ENCODE assay signal across 9 mouse cellular contexts in the genomic region with DNA sequence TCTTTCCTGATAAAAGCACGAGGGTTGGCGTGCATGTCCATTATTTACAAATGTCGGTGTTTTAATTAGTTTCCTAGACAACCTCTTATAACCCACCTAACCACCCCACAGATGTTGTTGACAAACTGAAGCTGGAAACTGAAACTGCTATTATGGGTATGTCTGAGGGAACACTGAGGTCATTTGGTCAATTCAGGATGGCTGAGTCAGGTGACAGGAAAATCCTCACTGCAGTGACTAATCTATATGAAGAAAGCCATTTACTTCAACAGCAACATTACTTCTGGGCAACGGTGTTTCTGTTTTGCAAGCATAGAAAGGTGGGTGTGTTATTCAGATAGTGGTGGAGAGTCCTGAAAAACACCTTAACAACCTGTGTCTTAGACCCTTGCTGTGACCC. TPM values are rescaled to one million over a fixed set of nuclear protein-coding genes. Genes with fewer than 3 reads are reported as not detected.
DNase-seq lines count a peak whose midpoint lies in the region; ATAC-seq and TF ChIP-seq lines count a peak whose summit lies in the region.
"Had no signal": no experiment of that assay in that cellular context is flagged by ENCODE, and none has a peak within 500 bp of the region (broad histone marks: within the 10 kb centered on the region; RNA-seq: fewer than 3 reads in every experiment).

No protein-coding gene starts in this region.

- H3K4me2 ChIP-seq in heart, postnatal 0 days (ENCODE audit: low read depth, low read length): no peak overlapping the region
- H3K4me2 ChIP-seq in limb, embryonic 15.5 days: no peak overlapping the region

- H3K79me3 ChIP-seq in C2C12 (ENCODE audit: low read depth): no peaks in the 10 kb centered on the region

- no peak for ATAC-seq in heart, postnatal 0 days (ENCODE audit: insufficient read depth, low read depth)
- ATAC-seq in limb, embryonic 15.5 days (ENCODE audit: insufficient number of reproducible peaks, low FRiP score, low TSS enrichment, low read depth): no peak

- H3K9ac ChIP-seq in heart, postnatal 0 days (replicated peaks; ENCODE audit: low read depth, low read length): no peak overlapping the region
- H3K9ac ChIP-seq in limb, embryonic 15.5 days: no peak overlapping the region

- DNase-seq in heart, postnatal 0 days (ENCODE audit: low spot score): no peak
- no peak for DNase-seq in heart, postnatal 14 days
- DNase-seq in embryonic facial prominence, embryonic 10.5 days (ENCODE audit: low spot score): no peak
- DNase-seq in left cerebral cortex, adult 2 months (ENCODE audit: extremely low spot score in 1 of 2, low spot score in 2 of 2): no peak
- no peak for DNase-seq in ovary, adult 18-20 months (ENCODE audit: low spot score)
- DNase-seq: cerebellum, adult 8-10 months; kidney, postnatal 4 days had no signal

- no peaks in the 10 kb centered on the region for H3K79me2 ChIP-seq in C2C12 (ENCODE audit: control insufficient read depth, insufficient read depth)

- intact Hi-C loops in heart, postnatal 14 days (cut with DNase I): no loop called here
- intact Hi-C loops in left cerebral cortex, adult 2 months (cut with DNase I): no loop called here

- no peak overlapping the region for H3K4me3 ChIP-seq in heart, postnatal 0 days (ENCODE audit: low read depth, low read length)
- H3K4me3 ChIP-seq in C2C12 (ENCODE audit: insufficient read depth, poor library complexity, severe bottlenecking): no peak overlapping the region
- no peak overlapping the region for H3K4me3 ChIP-seq in embryonic facial prominence, embryonic 10.5 days
- no peak overlapping the region for H3K4me3 ChIP-seq in limb, embryonic 15.5 days
- H3K4me3 ChIP-seq in left cerebral cortex, adult 2 months: no peak overlapping the region

- H3K27me3 ChIP-seq in heart, postnatal 0 days (ENCODE audit: control insufficient read depth, insufficient read depth, low read length): no peaks in the 10 kb centered on the region
- no peaks in the 10 kb centered on the region for H3K27me3 ChIP-seq in C2C12 (ENCODE audit: control insufficient read depth, insufficient read depth, insufficient read length)
- no peaks in the 10 kb centered on the region for H3K27me3 ChIP-seq in embryonic facial prominence, embryonic 10.5 days (replicated peaks; ENCODE audit: low read depth, poor library complexity, severe bottlenecking)
- no peaks in the 10 kb centered on the region for H3K27me3 ChIP-seq in limb, embryonic 15.5 days

- 43% methylated on average over 4 of the region's 4 CpGs for WGBS in heart, postnatal 0 days
- WGBS in embryonic facial prominence, embryonic 10.5 days: 59% methylated on average over 4 of the region's 4 CpGs
- 37% methylated on average over 4 of the region's 4 CpGs for WGBS in limb, embryonic 15.5 days

- no peak for TF ChIP-seq EP300 in heart, postnatal 0 days (IDR thresholded peaks at IDR 0.05; ENCODE audit: low read depth)

- no peaks in the 10 kb centered on the region for H3K36me3 ChIP-seq in heart, postnatal 0 days (replicated peaks; ENCODE audit: control insufficient read depth, insufficient read depth, low read length)
- no peaks in the 10 kb centered on the region for H3K36me3 ChIP-seq in C2C12 (ENCODE audit: control insufficient read depth, insufficient read depth)
- H3K36me3 ChIP-seq in embryonic facial prominence, embryonic 10.5 days (replicated peaks): peaks cover 6% of the 10 kb centered on the region
- no peaks in the 10 kb centered on the region for H3K36me3 ChIP-seq in limb, embryonic 15.5 days

- H3K27ac ChIP-seq in heart, postnatal 0 days (ENCODE audit: low read depth): peak overlapping the region; percentile 69
- H3K27ac ChIP-seq in embryonic facial prominence, embryonic 10.5 days (replicated peaks): peak overlapping the region; percentile 71
- peak overlapping the region; percentile 72 for H3K27ac ChIP-seq in limb, embryonic 15.5 days
- no peak overlapping the region for H3K27ac ChIP-seq in left cerebral cortex, adult 2 months

- no peak for TF ChIP-seq CTCF in heart, postnatal 0 days (IDR thresholded peaks at IDR 0.05; ENCODE audit: low read depth)
- TF ChIP-seq CTCF in C2C12 (IDR thresholded peaks at IDR 0.05; ENCODE audit: control insufficient read depth, insufficient read depth, insufficient read length): no peak
- TF ChIP-seq CTCF in left cerebral cortex, adult 2 months (IDR thresholded peaks at IDR 0.05): no peak

- H3ac ChIP-seq in C2C12 (ENCODE audit: control insufficient read depth, insufficient read length, low read depth): no peak overlapping the region

- peaks cover 12% of the 10 kb centered on the region; the same call in 1 of the 2 replicates for H3K4me1 ChIP-seq in heart, postnatal 0 days (ENCODE audit: control insufficient read depth, insufficient read depth)
- peaks cover 61% of the 10 kb centered on the region for H3K4me1 ChIP-seq in embryonic facial prominence, embryonic 10.5 days
- H3K4me1 ChIP-seq in limb, embryonic 15.5 days: peaks cover 42% of the 10 kb centered on the region

- H3K9me3 ChIP-seq in heart, postnatal 0 days (replicated peaks; ENCODE audit: control insufficient read depth, low read length): no peaks in the 10 kb centered on the region
- no peaks in the 10 kb centered on the region for H3K9me3 ChIP-seq in embryonic facial prominence, embryonic 10.5 days
- no peaks in the 10 kb centered on the region for H3K9me3 ChIP-seq in limb, embryonic 15.5 days

TF ChIP-seq in C2C12, 6 proteins besides CTCF, POLR2A, EP300 and RAD21:
- TF ChIP-seq MYOG (IDR thresholded peaks at IDR 0.05; ENCODE audit: control insufficient read depth, extremely low read depth, insufficient read length) (no peak), USF1 (IDR thresholded peaks at IDR 0.05; ENCODE audit: low read depth) (peak; percentile 7)

RNA-seq across cellular contexts. Expression of a gene that starts 12.4 kb away (rescaled TPM):
- 6.1 and 13.2 TPM in 2 replicates for total RNA-seq in heart, postnatal 0 days (2014; rRNA removed; ENCODE audit: low replicate concordance)
- 3.6 and 3.9 TPM in 2 replicates for polyA plus RNA-seq in heart, postnatal 0 days (2015; fragmentation: Nextera tagmentation; extraction: Ambion mirVana)
- 10 to 100 TPM; 15.9 to 20.2 TPM for total RNA-seq in heart, postnatal 14 days (2021)
- polyA plus RNA-seq in C2C12 (2012; fragmentation: generic; extraction: Trizol): 1.2 TPM
- 34.4 and 39.3 TPM in 2 replicates for polyA plus RNA-seq in embryonic facial prominence, embryonic 10.5 days (2016; fragmentation: Nextera tagmentation; extraction: Ambion mirVana)
- 42.0 and 43.1 TPM in 2 replicates for polyA plus RNA-seq in limb, embryonic 15.5 days (2015; fragmentation: Nextera tagmentation; extraction: Ambion mirVana)
- 1 to 10 TPM; 3.6 to 4.7 TPM for total RNA-seq in left cerebral cortex, adult 2 months (2021)

RNA-seq across cellular contexts. Expression of a gene that starts 48.8 kb away (rescaled TPM):
- total RNA-seq in heart, postnatal 0 days (2014; rRNA removed; ENCODE audit: low replicate concordance): 11.6 and 18.7 TPM in 2 replicates
- 28.4 and 30.5 TPM in 2 replicates for polyA plus RNA-seq in heart, postnatal 0 days (2015; fragmentation: Nextera tagmentation; extraction: Ambion mirVana)
- total RNA-seq in heart, postnatal 14 days (2021): 10 to 100 TPM; 15.5 to 17.4 TPM
- 9.5 TPM for polyA plus RNA-seq in C2C12 (2012; fragmentation: generic; extraction: Trizol)
- polyA plus RNA-seq in embryonic facial prominence, embryonic 10.5 days (2016; fragmentation: Nextera tagmentation; extraction: Ambion mirVana): 56.0 and 56.7 TPM in 2 replicates
- polyA plus RNA-seq in limb, embryonic 15.5 days (2015; fragmentation: Nextera tagmentation; extraction: Ambion mirVana): 49.3 and 51.5 TPM in 2 replicates
- 10 to 100 TPM; 25.9 to 28.6 TPM for total RNA-seq in left cerebral cortex, adult 2 months (2021)
